Mouse (Mus musculus) layer of hippocampus, adult 9-11 months (tissue): Measurements from ENCODE around the gene Jph2.
A peak's percentile ranks its signal among the peaks of the same experiment; 100 is the strongest.

Source experiments
- DNase-seq: peaks from one replicate; pipeline ENCODE4 v3.0.0; 2022

Gene Jph2

GRCm38 (mm10) chr2:163358662-163359061 is 39.1 kb downstream of the Jph2 start:
- no peak for DNase-seq

GRCm38 (mm10) chr2:163356113-163356840 is 41.5 kb downstream of the Jph2 start:
- DNase-seq: no peak

GRCm38 (mm10) chr2:163355666-163356065 is 42.1 kb downstream of the Jph2 start:
- DNase-seq: no peak

- DNase-seq: no peak
These were observed 44.1 kb downstream of the Jph2 start for GRCm38 (mm10) chr2:163353731-163354130.

GRCm38 (mm10) chr2:163350443-163350842 is 47.4 kb downstream of the Jph2 start:
- DNase-seq: no peak

- peak; percentile 49 for DNase-seq
These were observed 48.4 kb downstream of the Jph2 start for GRCm38 (mm10) chr2:163349411-163349810.

- DNase-seq: no peak
These were observed 49.1 kb downstream of the Jph2 start for GRCm38 (mm10) chr2:163348677-163349076.

- no peak for DNase-seq
These were observed 50.1 kb downstream of the Jph2 start for GRCm38 (mm10) chr2:163347517-163348184.

- DNase-seq: no peak
These were observed 51.3 kb downstream of the Jph2 start for GRCm38 (mm10) chr2:163346497-163346896.

GRCm38 (mm10) chr2:163344976-163345660 is 52.7 kb downstream of the Jph2 start:
- no peak for DNase-seq

GRCm38 (mm10) chr2:163343671-163344070 is 54.1 kb downstream of the Jph2 start:
- no peak for DNase-seq

GRCm38 (mm10) chr2:163340263-163340662 is 57.5 kb downstream of the Jph2 start:
- DNase-seq: peak; percentile 41

- DNase-seq: peak; percentile 84
These were observed 65.3 kb downstream of the Jph2 start for GRCm38 (mm10) chr2:163332368-163333055.

GRCm38 (mm10) chr2:163331423-163331822 is 66.4 kb downstream of the Jph2 start:
- DNase-seq: no peak

GRCm38 (mm10) chr2:163330742-163331141 is 67.1 kb downstream of the Jph2 start:
- peak; percentile 38 for DNase-seq

GRCm38 (mm10) chr2:163323163-163323562 is 74.6 kb downstream of the Jph2 start:
- DNase-seq: no peak

- no peak for DNase-seq
These were observed 79.0 kb downstream of the Jph2 start for GRCm38 (mm10) chr2:163318777-163319176.

GRCm38 (mm10) chr2:163317281-163317680 is 80.5 kb downstream of the Jph2 start:
- DNase-seq: no peak

GRCm38 (mm10) chr2:163310163-163310688 is 87.6 kb downstream of the Jph2 start:
- DNase-seq: no peak

- peak; percentile 60 for DNase-seq
These were observed 88.4 kb downstream of the Jph2 start for GRCm38 (mm10) chr2:163309376-163309775.

GRCm38 (mm10) chr2:163303037-163303436 is 94.8 kb downstream of the Jph2 start:
- no peak for DNase-seq

- DNase-seq: no peak
These were observed 96.2 kb downstream of the Jph2 start for GRCm38 (mm10) chr2:163301641-163302040.
